Mouse (Mus musculus) cortical plate, adult 2 months (tissue): ENCODE measurements at regions not wholly inside any gene's neighbourhood (a gene's known extent, or its start where the extent isn't known, plus 50 kb on each side); places are given as distances from the start of the nearest gene placed in this dataset.

ENCODE experiments used
- CTCF ChIP-seq: fragments of 200-500 bp; IDR thresholded peaks from 2 replicates; pipeline ENCODE4 v1.5.1; 2011; ENCODE audit warnings: mild to moderate bottlenecking, control low read depth, low read length; ENCODE audit not compliant: insufficient read depth; ENCODE audit errors: extremely low read depth
- POLR2A ChIP-seq: fragments of 200-500 bp; IDR thresholded peaks from 2 replicates; pipeline ENCODE4 v1.6.1; 2011; ENCODE audit warnings: mild to moderate bottlenecking, low read length, control low read depth; ENCODE audit not compliant: insufficient read depth; ENCODE audit errors: extremely low read depth

DNA sequence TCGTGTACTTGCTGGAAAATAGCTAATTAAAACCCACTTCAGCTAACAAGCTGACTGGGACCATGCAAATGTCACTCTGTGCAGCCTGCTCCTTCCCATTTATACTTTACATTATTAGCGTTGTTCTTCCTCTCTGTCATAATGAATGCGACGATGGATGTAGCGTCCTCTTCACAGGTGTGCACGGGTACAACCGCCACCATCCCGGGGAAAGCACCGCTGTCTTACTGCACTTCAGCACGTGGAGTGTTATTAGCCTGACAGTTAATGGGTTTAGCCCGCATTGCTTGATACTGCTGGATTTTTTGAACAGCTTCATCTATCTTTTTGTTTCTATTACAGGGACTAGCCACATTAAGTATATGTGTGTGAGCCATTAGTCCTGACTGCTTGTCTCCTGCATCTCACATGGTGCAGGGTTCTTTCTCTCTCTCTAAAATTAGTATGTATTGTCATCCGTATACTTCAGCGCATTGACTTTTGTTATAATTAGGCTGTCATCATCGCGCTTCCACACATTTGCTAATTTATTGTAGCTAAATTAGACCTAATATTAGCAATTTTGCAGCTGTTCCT is 383.0 kb downstream of the Rnf144b start:
- TF ChIP-seq CTCF (no peak), POLR2A (no peak)
